Mouse (Mus musculus): ENCODE measurements around the gene Adamtsl3.
"Not testable (repeated sequence)": the region's sequence is repeated elsewhere in the genome, so short reads cannot be mapped to it uniquely, and the experiment has no call there.

Adamtsl3 gene

GRCm38 (mm10) chr7:82420329-82421052 lies 85.0 kb downstream of the Adamtsl3 start:
- in situ Hi-C loops (cut with MboI, MseI) = not testable (repeated sequence)

DNA sequence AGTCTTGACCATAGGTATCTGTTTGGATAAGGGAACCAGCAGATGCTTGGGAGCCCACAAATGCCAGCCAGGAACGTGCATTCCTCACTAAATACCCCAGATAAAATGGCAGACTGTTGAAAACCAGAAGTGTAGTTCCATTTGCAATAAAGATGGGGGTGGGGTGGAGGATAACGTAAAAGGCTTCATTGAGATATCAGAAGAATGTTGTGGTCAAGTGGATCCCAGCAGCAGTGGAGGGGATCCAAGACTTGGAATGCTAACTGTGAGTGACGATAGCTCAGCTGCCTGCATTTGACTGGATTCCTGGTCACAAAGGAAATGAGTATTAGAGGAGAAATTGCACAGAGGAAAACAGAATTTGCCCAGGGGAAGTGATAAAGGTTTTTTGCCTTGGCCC lies 87.1 kb downstream of the Adamtsl3 start:
- in situ Hi-C loops (cut with MboI, MseI) = no loop called here

GRCm38 (mm10) chr7:82423602-82424001 lies 88.1 kb downstream of the Adamtsl3 start:
- in situ Hi-C loops (cut with MboI, MseI) = no loop called here

DNA sequence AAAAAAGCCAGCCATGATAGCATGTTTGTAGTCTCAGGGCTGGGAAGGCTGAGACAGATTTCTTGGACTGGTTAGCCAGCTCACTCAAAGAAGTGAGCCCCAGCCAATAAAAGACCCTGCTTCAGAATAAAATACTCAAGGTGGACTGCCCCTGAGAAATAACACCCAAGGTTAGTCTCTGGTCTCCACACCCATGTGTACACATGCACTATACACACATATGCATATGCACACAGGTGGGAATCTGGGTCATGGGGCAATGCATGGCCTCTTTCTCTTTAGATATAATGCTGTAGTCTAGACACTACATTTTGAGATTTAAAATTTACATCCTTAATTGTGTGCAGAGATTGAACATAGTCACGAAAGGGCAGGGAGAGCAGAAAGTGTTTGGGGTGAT lies 88.8 kb downstream of the Adamtsl3 start:
- in situ Hi-C loops (cut with MboI, MseI) = no loop called here

GRCm38 (mm10) chr7:82425374-82425773 lies 89.9 kb downstream of the Adamtsl3 start:
- in situ Hi-C loops (cut with MboI, MseI) = no loop called here

- in situ Hi-C loops (cut with MboI, MseI) = no loop called here
These were observed 94.0 kb downstream of the Adamtsl3 start for GRCm38 (mm10) chr7:82429447-82429846.

- in situ Hi-C loops (cut with MboI, MseI) = no loop called here
These were observed 96.1 kb downstream of the Adamtsl3 start for GRCm38 (mm10) chr7:82431572-82431971.

DNA sequence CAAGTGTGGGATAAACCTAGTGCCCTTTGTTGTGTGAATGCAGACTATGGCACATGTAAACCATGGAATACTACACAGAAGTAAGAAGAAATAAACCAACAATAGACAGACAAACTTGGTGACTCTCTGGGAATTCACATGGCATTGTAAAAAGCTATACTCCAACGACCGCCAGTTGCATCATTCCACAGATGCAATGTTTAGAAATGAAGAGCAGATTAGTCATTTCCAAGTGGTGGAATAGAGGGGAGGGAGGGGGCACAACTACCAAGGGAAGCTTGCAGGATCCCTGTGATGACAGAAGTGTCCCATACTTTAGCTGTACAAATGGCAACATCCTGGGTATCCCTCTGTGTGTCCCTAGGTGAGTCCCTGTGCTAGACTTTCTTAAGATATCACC lies 97.7 kb downstream of the Adamtsl3 start:
- in situ Hi-C loops (cut with MboI, MseI) = no loop called here

DNA sequence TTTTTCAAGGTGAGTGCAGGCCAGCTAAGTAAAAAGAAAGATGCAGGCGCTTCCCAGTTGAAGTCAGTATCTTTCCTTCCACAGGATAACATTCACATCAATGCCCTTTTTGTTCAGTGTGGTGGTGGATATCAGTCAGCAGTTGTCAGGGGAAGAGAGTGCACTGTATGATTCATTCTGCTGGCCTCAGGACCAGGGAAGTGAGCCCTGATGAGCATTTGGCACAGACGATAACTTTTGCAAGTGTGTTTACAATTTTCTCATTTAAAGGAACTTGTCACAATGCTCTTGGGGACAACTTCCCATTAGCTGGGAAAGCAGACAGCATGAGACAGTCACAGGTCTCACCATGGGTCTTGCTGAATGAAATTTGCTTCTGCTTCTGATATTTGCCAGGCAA lies 122.9 kb downstream of the Adamtsl3 start:
- in situ Hi-C loops (cut with MboI, MseI) = no loop called here

- in situ Hi-C loops (cut with MboI, MseI) = no loop called here
These were observed 127.5 kb downstream of the Adamtsl3 start for GRCm38 (mm10) chr7:82462921-82463523.

GRCm38 (mm10) chr7:82464364-82464763 lies 128.9 kb downstream of the Adamtsl3 start:
- in situ Hi-C loops (cut with MboI, MseI) = no loop called here

- in situ Hi-C loops (cut with MboI, MseI) = no loop called here
These were observed 129.9 kb downstream of the Adamtsl3 start for GRCm38 (mm10) chr7:82465437-82465836.

DNA sequence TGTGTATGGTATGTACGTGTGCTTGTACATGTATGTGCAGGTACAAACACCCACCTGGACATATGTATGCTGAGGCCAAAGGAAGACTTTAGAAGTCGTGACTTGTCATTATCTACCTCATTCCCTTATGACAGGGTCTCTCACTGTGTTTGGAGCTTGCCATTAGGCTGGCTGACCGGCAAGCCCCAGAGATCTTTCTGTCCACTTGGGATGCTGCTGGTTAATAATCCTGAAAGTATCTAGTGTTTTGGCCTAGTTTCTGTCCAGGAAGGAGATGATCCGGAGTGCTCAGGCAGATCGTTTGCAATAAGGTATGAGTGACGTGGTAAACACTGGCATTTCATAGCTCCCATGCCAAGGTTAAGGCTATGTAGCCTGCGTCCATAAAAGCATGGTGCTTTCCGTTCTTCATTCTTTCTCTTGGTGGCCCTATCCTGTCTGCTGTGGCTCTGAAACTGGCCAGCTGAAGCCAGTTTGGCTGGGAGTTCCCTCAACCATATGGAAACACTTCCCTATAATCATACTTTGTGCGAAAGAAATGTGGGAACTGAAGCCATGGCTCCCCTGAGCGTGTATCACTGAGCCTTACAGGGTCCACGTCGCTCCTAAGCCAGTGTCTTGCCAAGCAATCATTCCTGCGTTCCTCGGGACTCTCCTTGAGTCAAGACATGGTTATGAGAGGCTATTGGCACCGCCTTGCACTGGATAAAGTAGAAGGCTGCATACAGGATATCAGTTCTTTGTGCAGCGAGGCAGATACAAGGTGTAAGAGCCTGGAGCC lies 141.1 kb downstream of the Adamtsl3 start:
- in situ Hi-C loops (cut with MboI, MseI) = no loop called here

DNA sequence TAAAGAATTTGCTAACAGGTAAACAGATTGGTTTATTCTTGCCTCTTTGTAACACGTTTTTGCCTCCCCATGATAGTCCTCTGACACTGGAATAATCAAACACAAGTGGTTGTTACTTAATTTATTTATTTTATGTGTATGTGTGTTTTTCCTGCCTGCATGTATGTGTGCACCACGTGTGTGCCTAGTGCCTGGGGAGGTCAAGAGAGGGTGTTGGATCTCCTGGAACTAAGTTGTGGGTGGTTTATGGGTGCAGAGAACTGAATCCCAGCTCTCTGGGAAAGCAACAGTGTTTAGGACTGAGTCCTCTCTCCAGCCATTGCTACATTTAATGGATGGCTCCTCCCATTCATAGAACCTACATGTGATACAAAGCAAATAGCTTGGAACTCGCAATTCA lies 143.0 kb downstream of the Adamtsl3 start:
- in situ Hi-C loops (cut with MboI, MseI) = no loop called here

DNA sequence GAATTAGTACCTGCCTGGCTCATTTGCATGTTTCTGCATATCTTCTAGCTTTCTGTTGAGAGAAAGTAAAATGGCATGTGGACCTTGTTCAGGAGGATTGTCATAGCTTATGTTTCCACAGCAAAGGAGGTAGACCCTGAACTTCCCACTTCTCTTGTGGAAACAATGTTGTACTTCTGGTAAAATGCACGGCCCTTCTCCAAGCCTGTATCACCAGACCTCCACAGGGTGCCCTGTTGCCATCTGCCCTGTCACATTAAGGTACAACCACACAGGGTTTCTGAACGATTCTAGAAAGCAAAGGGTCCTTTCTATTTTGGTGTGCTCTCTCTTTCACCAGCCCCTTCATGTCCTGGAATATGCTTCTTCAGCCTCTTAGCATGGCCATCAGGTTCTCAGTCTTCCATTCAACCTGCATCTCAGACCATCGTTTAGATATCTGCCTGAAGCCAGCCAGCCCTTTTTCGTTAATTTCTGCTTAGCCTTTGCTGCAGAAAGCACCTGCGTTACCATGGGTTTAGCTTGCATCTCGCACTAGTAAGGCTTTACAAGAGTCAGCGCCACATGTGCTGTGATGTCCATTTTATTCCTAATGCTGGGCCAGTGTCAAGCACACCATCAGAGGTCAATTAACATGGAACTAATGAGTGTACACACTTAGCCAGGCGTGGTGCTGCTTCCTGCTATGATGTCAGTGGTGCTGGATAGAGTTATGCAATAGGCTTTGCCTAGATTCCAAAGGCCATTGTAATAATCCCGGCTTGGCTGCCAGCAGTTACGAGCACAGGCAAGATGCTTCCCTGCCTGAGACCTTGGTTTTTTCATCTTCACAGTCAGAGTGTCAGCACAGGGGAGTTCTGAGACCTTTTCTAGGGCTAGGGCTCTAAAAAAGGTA lies 143.6 kb downstream of the Adamtsl3 start:
- in situ Hi-C loops (cut with MboI, MseI) = no loop called here

GRCm38 (mm10) chr7:82483426-82483825 lies 147.9 kb downstream of the Adamtsl3 start:
- in situ Hi-C loops (cut with MboI, MseI) = no loop called here

GRCm38 (mm10) chr7:82484834-82485233 lies 149.3 kb downstream of the Adamtsl3 start:
- in situ Hi-C loops (cut with MboI, MseI) = no loop called here

DNA sequence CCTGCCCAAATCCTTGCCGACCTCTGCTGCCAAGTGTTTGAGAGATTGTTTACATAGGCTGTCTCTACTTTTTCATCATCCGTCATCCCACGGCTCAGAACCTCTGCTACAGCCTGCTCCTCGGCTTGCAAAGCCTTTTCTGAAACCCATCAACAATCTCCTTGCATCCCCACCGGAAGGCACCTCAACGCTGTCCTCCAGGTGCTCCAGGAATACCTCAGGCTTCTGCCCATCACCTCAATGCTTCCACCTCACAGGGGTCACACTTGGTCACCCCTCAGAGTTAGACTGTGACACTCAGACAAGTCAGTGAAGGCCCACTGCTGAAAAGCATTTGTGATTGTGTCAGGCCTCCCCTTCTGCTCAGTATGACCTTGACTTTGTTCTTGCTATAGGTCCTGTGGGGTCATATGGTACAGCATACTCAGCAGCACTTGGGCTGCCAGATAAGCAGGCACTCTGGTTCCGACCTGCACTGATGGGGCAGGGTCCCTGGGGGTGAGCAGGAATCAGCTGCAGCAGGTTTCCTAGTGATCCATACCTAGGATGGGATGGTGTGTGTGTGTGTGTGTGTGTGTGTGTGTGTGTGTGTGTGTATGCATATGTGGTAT lies 150.0 kb downstream of the Adamtsl3 start:
- in situ Hi-C loops (cut with MboI, MseI) = no loop called here

DNA sequence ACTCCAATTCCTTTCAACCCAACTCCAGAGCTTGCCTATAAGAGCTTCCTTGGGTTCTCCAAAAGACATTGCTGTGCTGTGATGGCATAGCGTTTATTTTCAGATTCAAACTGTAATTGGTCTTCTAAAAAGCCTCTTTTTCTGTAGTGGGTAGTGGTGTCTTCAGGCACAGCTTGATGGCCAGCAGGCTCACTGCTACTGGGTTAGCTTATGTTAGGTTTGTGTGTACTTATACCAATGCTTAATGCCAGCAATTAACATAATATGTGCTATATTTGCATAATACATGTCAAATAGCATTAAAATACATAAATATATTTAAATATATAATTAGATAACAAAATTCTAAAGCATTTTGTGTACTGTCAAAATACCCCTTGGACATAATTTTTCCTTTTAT lies 155.5 kb downstream of the Adamtsl3 start:
- in situ Hi-C loops (cut with MboI, MseI) = no loop called here

DNA sequence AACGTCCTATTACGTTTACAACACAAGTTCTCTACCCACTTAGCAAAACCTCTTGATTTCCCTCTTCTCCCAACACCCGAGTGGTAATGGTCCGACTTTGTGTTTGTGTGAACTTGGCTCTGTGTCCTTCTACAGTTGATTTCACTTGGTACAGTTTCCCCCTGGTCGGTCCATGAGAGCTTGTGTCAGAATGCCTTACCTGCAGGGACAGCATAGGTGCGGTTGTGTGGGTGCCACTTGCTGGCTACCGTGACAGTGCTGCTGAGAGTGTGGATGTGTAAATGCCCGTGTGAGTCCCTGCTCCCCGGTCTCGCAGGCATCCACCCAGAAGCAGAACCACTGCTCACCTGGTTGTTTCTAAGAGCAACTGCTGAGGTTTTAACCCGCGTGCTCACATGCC lies 157.4 kb downstream of the Adamtsl3 start:
- in situ Hi-C loops (cut with MboI, MseI) = no loop called here

DNA sequence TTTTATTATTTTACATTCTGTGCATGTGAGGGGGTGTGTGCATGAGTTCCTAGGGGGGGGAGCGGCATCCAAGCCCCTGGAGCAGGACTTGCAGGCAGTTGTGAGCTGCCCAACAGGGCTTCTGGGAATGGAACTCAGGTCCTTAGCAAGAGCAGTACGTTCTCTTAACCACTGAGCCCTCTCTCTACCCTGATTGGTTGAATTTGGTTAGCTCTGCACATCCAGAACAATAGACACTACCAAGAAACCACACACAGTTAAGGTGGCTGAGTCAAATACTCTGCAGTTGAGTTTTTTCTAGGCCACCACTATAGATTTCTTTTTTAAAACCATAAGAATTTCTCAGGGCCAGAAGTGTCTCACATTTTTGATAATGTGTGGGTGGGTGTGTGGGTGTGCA lies 158.7 kb downstream of the Adamtsl3 start:
- in situ Hi-C loops (cut with MboI, MseI) = no loop called here
